Mouse (Mus musculus) monocyte, adult 5-6 weeks (primary cell): Measurements from ENCODE around the gene Daam2. TPM values are rescaled to one million over a fixed set of nuclear protein-coding genes. Genes with fewer than 3 reads are reported as not detected.

ENCODE experiments used
- ATAC-seq: fragments of 153-309, 156-312 bp; replicated peaks from 2 replicates; pipeline ENCODE4 v1.8.0; 2017; ENCODE audit warnings: mild to moderate bottlenecking; ENCODE audit not compliant: low TSS enrichment, insufficient number of reproducible peaks, severe bottlenecking, poor library complexity, low FRiP score
- total RNA-seq: library from RNA; stranded (forward); fragments of 200-1000, 200-491, 200-594 nt; gene quantifications from 3 replicates; pipeline ENCODE4 v1.2.3, GENCODE M21; 2017

Gene Daam2
- total RNA-seq = 0.10 to 0.21 TPM (median 0.19 TPM) in 3 replicates

DNA sequence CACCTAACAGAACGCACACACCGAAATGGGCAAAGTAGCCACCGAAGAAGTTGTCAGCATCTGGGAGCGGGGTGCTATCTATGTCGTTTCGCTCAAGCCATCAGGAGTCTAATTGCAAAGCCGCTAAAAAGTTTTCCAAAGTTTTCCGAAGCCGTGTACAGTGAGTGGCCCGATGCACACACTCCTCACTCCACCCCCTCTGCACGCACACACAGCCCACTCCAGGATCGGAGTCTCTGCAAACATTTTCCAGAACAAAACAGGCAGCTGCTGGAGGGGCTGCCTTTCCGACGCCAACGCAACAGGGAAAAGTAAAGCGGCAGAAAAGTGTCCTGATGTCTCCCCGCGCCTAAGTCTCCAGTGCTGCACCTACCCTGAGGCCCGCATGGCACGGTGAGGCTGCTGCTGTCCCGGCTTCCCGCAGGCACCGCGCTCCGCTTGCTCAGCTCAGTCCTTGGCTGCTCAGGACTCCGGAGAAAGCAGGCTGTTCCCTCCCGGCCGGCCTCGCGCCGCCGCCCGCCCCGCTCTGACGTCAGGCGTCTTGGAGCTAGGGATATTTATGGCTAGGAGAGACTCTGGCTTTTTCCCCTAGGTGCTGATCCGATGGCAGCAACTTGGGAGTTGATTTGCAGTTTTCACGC lies at the start of gene Daam2:
Gene Daam2, minus strand, starts transcription at position 514 of the 641 bp plus-strand sequence.
- ATAC-seq = no peak

DNA sequence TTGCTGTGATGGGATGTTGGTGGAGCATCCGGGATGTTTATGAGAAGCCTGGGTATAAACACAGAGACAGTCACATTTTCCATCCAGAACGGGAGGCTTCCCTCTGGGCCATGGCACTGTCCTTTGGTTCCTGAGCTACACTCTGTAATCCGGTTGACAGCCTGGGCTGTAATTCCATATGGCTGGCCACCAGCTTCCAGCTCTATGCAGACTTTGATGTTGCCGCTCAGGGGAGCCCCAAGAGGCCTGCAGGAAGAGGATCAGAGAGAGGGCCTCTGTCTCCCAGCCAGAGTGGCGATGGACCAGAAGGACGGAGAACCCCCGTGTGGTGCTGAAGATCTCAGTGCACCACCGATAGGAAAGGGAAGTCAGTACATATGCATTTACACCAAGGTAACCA lies 46.2 kb upstream of the Daam2 start:
- no peak for ATAC-seq

DNA sequence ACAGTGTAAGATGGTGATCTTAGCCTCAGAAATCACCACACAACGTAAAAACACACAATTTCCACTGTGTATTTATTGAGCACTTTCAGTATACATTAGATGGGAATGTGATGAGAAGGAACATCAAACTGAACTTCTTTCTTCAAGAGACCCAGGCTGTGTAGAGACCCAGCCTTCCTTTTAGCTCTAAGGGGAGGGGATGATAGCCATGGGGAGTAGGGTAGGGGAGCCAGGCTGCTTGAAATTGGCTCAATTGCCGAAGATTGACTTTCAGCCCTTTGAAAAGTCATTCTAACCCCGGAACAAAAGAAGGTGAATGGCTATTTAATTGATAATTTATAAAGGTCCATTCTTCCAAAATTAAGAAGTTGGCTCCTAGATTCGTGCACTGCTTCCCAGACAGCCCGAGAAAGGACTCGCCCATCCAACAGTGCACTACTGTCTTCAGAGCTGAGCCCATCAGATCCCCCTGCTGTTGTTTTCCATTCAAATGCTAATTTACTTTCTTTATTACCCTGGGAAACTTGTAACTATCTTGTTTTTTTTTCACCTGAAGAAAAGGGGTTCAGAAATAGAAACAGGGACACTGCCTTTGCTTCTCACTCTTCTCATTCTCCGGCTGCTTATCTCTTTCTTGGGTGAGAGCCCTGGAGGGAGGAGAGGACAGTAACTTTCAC lies 43.3 kb upstream of the Daam2 start:
- ATAC-seq = no peak

DNA sequence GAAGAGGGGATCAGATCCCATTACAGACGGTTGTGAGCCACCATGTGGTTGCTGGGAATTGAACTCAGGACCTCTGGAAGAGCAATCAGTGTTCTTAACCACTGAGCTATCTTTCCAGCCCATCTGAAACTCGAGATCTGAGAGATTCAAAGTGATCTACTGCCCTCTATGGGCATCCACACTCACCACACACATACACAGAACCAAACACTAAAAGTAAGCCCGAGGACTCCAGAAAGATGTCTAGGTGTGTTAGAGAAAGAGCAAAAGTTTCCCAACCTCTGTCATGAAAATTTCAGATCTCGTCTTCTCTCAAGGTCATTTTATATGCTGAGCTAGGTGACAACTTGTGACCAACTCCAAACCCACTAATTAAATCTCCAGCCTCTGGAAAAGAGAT lies 41.3 kb upstream of the Daam2 start:
- no peak for ATAC-seq

DNA sequence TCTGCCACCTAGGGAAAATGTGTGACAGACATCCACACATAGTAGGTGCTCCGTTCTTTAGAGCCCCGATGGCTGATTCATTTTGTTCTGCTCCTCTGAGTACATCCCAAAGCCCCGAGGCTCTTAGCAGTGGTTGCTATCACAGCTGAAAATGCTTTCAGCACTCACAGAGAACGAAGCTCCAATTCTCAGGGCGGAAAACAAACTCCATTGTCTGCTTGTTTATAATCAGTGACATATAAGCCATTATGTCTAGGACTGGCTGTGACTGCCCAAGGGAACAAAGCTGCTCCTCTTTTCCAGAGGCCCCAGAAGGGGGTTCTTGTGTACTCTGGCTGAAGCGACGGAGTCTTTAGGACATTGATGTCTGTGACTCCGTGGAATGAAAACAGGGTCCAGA lies 25.9 kb upstream of the Daam2 start:
- no peak for ATAC-seq

DNA sequence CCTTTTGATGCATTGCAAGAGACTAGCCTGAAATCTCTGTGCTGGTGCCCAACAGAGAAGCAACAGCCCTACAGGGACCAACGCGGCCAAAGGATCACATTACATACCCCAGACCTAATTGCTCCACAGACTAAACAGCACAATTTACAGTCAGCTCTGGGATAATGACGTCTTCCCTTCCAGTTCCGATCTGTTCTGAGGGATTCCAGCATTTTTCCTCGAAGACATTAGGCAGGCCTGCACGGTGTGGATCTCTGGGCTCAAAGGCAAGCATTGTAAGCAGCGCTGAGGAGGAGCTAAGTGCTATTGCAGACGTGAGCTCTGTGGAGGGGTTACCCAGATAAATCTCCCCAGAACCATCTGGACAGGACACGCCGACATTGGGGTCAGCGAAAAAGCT lies 18.3 kb upstream of the Daam2 start:
- no peak for ATAC-seq

DNA sequence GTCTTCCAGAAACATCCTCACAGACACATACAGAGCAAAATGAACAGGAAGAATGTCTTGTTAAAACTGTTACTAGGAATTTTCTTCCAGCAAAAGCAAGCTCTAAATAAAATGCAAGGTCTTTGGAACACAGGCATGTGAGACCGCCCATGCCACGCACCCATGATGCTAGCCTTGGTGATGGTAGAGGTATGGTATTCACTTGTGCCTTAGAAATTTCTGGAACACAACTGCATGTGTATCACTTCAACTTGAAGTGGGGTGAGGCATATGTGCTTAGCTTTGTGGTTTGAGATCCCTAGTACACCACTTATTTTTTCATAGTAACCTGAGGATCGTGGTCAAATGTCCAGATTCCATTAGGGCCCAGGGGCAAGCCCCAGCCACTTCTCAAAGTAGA lies 13.2 kb upstream of the Daam2 start:
- no peak for ATAC-seq

DNA sequence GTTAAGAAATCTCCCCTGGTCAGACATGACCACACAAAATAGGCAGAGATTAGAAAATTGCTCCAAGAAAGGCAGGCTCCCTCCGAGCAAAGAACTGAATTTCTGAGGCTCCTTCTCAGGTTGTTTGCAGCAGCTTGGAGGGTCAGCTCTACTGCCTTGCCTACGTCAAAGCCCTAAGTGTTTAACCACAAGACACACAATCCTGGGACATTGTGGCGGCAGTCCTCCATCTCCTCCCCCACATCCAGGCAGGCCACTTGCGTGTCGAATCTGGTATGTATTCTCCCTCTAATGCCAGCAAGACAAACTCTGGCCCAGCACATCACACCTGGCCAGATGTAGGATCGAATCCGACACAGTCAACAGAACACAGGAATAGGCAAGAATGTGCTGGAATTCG lies 4.6 kb upstream of the Daam2 start:
- no peak for ATAC-seq

DNA sequence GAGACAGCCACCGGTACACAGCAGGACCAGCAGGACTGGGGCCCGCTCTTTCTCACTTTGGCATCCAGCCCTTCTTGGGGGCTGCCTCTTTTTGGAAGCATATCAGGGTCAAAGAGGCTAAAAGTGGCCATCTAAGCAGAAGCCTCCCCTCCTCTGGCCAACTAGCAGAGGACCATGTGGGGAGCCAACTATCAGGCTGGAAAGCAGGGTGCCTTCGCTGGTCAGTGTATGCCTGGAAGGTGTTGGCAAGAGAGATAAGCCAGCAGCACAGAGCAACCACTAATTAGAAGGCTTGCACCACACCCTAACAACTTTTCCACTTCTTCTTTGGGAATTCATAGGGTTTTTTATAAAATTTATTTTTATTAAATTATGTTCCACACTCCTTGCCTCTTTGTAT lies 346 bp upstream of the Daam2 start:
- no peak for ATAC-seq

DNA sequence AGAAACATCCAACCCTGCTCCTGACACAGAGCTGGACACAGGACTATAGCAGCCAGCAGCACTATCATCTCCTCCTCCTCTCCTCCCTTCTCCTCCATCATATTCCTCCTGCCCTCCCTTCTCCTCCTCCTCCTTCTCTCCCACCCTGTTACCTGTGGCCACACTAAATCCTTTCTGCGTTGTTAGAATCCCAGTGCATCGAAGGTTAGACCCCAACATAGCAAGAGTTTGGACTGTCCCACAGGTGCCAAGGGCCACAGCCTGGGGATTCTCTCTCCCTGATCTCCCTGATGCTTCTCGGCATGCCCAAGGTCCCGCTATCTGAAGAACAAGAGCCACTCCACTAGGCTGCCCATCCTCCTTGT lies 745 bp downstream of the Daam2 start:
- ATAC-seq = no peak

DNA sequence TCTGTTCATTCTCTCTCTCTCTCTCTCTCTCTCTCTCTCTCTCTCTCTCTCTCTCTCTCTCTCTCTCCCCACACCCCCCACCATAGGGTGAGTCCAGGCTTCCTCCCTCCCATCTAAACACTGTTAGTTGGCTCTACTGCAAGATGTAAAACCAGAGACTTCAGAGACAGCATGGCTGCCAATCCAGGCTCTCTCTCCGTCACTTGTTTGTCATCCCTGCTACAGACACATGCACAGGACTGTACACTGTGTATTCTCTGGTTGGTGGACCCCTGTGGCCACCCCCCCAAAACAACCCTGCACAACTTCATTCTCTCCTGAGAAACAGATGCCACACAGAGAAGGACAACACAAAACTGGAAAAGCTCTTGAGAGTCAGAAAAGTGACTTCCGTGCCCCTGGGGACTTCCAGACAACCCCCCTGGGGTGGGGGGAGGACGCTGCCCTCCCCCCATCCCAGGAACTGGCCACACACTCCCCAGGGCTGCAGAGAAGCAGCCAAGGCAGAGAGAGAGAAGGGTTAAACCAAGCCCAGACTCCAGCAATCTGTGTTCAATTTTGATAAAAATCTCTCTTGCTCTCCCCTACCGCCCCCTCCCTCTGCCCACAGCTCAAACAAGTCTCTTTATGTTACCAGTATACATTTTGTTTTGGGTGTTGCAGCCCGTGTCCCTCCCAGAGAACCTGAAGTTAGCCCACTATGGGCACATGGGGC lies 1.3 kb downstream of the Daam2 start:
- no peak for ATAC-seq

DNA sequence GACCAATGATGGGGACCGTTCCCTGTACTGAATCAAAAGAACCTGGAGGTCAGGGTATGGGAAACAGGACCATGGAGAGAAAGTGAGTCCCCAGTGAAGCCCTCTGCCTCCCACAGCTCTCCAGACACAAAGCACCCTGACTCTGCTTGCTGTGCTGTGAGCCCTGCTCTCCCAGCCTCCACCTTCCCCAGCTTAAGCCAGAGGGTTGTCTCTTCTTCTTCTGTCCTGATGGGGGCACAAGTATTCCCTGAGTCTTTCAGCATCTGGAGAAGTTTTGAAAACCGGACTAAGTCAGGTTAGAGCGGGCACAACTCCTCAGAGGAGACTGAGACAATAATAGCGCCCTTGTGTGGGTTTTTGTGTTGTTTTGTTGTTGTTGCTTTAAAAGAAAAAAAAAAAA lies 2.2 kb downstream of the Daam2 start:
- no peak for ATAC-seq

DNA sequence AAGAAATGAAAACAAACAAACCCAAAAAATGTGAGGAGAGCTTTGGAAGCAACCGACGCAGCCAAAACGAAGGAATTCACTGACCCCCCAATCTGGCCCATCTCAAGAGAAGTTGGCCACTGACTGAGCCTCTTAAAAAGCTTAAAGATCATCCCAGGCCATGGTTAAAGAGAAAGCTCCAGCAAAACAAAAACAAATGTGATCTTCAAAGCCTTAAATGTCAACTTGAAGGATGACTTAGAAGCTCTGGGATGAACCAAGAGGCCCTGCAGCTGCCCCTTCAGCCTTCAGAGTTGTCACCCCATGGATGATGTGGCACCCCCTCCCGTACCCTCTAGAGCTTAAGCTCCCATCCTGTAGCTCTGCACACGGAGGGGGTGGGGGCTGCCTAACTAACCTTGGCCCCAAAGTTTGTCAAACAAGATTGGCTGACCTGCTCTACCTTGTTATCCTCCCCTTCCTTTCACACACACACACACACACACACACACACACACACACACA lies 4.3 kb downstream of the Daam2 start:
- no peak for ATAC-seq

DNA sequence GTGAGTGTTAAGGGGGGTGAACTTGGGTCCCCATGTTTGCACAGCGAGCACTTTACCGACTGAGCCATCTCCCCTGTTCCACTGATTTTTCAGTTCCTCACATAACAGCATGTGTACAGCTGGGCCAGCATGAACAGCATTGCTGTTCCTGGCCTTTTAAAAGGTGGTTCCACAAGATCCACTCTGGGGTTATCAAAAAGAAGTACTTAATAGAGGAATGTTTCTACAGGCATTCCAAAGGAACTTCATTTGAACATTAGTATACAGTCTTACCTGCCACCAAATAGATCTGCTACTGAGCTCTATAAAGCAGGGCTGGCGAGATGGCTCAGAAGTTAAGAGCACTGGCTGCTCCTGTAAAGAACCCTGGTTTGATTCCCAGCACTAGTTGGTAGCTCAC lies 8.0 kb downstream of the Daam2 start:
- no peak for ATAC-seq

DNA sequence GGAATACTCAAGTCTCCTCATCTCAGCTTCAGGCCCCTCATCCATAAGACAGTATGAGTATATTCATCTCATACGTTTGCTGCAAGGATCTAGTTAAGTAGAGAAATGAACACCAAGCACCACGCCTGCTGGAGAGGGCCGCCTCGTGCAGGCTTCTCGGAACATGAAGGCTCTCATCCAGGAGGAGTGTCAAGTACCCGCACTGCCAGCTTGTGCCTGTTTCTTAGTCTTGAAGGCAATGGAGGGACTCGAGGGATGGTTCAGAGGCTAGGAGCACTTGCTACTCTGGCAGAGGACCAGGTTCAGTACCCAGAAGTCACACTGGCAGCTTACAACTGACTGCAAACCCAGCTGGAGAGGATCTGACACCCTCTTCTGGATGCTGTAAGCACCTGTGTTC lies 12.2 kb downstream of the Daam2 start:
- no peak for ATAC-seq

DNA sequence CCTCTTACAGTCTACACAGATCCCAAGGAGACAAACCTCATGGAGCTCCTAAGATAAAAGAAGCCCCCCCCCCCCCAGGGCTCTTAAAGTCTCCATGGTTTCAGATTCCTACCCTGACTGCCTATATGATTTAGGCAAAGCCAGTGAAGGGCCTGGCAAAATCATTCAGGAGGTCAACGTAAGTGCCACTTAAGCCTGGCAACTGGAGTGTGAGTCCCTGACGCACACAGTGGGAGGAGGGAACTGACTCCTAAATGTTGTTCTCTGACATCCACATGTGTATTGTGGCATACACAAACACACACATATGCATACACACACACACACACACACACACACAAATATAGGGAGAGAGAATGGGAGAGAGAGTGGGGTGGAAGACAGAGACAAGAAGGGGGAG lies 12.7 kb downstream of the Daam2 start:
- no peak for ATAC-seq

DNA sequence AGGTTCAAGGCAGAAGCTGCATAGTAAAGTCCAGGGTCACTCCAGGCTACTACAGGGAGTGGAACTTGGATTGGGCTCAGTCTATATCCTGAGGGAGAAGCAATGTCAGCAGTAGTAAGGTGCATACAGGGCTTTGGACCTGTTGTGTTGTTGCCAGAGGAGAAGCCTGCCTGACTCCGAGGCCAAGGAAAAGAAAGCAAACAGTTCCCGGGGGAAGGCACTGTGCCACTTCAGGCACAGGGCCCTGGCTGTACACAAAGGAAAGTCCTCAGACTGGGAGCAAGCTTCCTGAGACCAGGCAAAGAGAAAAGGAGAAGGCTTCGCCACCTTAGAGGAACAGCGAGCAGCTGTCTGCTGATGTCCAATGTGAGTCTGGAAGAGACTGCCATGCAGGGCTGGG lies 18.1 kb downstream of the Daam2 start:
- no peak for ATAC-seq

DNA sequence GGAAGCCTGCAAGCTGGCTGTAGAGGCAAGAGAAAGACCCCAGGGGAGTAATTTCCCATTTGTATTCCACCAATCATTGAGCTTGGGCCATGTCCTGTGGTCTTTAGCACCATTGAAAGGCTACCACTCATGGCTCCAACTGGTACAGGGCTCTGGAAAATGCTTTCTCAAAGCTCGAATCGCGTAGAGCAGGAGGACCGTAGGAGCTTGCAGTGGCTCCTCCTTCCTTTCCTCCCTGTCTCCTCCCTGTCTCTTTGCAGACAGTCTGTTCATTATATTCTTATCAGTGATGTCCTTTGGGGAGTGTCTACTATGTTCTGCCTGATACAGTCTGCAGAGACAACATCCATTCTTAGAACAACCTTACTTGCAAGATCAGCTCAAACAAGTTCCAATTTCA lies 18.7 kb downstream of the Daam2 start:
- ATAC-seq = no peak

DNA sequence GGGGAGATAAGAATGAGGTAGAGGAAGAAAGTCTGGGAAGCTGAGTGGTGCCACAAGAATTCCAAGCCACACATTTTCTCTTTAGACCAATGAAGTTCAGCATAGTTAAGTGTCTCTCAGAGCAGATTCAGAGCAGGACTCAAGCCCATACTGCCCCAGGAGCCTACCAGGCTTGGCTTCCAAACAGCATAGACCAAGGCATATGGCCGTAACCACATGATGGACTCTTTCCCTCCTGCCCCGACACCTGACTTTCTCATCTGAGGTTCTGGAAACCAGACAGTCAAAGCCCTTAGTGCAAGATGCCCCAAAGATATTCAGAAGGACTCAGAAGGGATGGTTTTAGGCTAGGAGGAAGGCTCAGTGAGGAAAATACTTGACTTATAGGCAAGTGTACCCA lies 19.6 kb downstream of the Daam2 start:
- ATAC-seq = no peak

DNA sequence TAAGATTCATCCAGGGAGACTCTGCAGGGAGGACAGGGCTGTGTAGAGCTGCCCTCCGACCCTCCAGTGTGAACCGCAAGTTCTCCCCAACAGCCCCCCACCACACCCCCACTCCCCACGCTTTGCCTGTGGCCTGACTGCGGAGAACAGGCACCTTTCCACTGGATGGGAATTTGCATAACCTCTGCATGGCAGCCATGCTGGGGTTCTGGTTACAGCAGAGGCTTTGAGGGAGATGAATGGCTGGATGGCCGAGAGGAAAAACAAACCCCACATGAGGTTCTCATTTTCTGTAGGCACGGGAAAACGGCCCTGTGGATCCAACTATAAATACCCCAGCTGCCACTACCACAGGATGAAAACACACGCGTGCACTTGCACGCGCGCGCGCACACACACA lies 23.4 kb downstream of the Daam2 start:
- ATAC-seq = no peak
